Mouse (Mus musculus) brain, embryonic 14.5 days (tissue): ENCODE results near the gene Celf5.

Experiments used
- CTCF ChIP-seq: fragments of 200-500 bp; IDR thresholded peaks from 2 replicates; pipeline ENCODE4 v1.5.1; 2012; ENCODE audit warnings: inconsistent platforms, mild to moderate bottlenecking, moderate library complexity, borderline replicate concordance; ENCODE audit not compliant: insufficient read depth, insufficient read length; ENCODE audit errors: extremely low read depth
- POLR2A ChIP-seq: fragments of 200-500 bp; IDR thresholded peaks from 2 replicates; pipeline ENCODE4 v1.6.1; 2012; ENCODE audit warnings: mild to moderate bottlenecking, inconsistent platforms, borderline replicate concordance; ENCODE audit not compliant: poor library complexity, insufficient read depth, insufficient read length, severe bottlenecking; ENCODE audit errors: extremely low read depth

- TF ChIP-seq CTCF (no peak), POLR2A (no peak)
These were observed 13.2 kb upstream of the Celf5 start for GRCm38 (mm10) chr10:81495616-81496263.
